Mouse (Mus musculus) cortical plate, adult 2 months (tissue): ENCODE results near the gene Methig1. TPM values are rescaled to one million over a fixed set of nuclear protein-coding genes. Genes with fewer than 3 reads are reported as not detected.
"Not testable (repeated sequence)": the region's sequence is repeated elsewhere in the genome, so short reads cannot be mapped to it uniquely, and the experiment has no call there.

Experiments used
- H3K27ac ChIP-seq: fragments of 200-500 bp; 2 replicates; pipeline ENCODE4 v1.5.1; 2012; ENCODE audit warnings: low read length, control low read depth, inconsistent platforms; ENCODE audit not compliant: insufficient read depth
- H3K4me1 ChIP-seq: fragments of 200-500 bp; 2 replicates; pipeline ENCODE4 v1.6.1; 2011; ENCODE audit warnings: low read length; ENCODE audit not compliant: control insufficient read depth, insufficient read depth
- H3K4me3 ChIP-seq: fragments of 200-500 bp; 2 replicates; pipeline ENCODE4 v1.5.1; 2011; ENCODE audit warnings: mild to moderate bottlenecking, low read length, control low read depth; ENCODE audit not compliant: insufficient read depth
- CTCF ChIP-seq: fragments of 200-500 bp; IDR thresholded peaks from 2 replicates; pipeline ENCODE4 v1.5.1; 2011; ENCODE audit warnings: mild to moderate bottlenecking, control low read depth, low read length; ENCODE audit not compliant: insufficient read depth; ENCODE audit errors: extremely low read depth
- POLR2A ChIP-seq: fragments of 200-500 bp; IDR thresholded peaks from 2 replicates; pipeline ENCODE4 v1.6.1; 2011; ENCODE audit warnings: mild to moderate bottlenecking, low read length, control low read depth; ENCODE audit not compliant: insufficient read depth; ENCODE audit errors: extremely low read depth
- polyA plus RNA-seq: library from polyadenylated mRNA; depleted of rRNA; stranded (reverse); fragments of >200 nt; gene quantifications from 2 replicates; pipeline ENCODE4 v1.2.3, GENCODE M21; 2012; rRNA removed

The Methig1 gene
- polyA plus RNA-seq: not detected in 2 replicates

- TF ChIP-seq POLR2A (no peak), CTCF (no peak)
- H3K4me1 ChIP-seq: no peaks in the 10 kb centered on the region
- H3K4me3 ChIP-seq: no peak within 1 kb of the TSS
- H3K27ac ChIP-seq: no peak within 1 kb of the TSS
Observed at GRCm38 (mm10) chr15:100352711-100353250, at the start of gene Methig1, which contains the start of gene Mettl7a2. Gene Methig1, plus strand, starts transcription at chr15:100353149. Gene Mettl7a2, plus strand, starts transcription at chr15:100353200.

- H3K27ac ChIP-seq: peak overlapping the region; percentile 92
- no peak for TF ChIP-seq POLR2A
- TF ChIP-seq CTCF: no peak
- peaks cover 1% of the 10 kb centered on the region; the same call in 1 of the 2 replicates for H3K4me1 ChIP-seq
- H3K4me3 ChIP-seq: peak overlapping the region; percentile 63; the same call in 1 of the 2 replicates
Observed at GRCm38 (mm10) chr15:100303428-100304018, 49.4 kb upstream of the Methig1 start.

- TF ChIP-seq CTCF (no peak), POLR2A (peak; percentile 97)
- Histone ChIP-seq H3K27ac (peak within 1 kb of the TSS; percentile 92), H3K4me1 (peaks cover 1% of the 10 kb centered on the region; the same call in 1 of the 2 replicates), H3K4me3 (peak within 1 kb of the TSS; percentile 63)
Observed at GRCm38 (mm10) chr15:100304019-100304991, 48.6 kb upstream of the Methig1 start, which contains the start of gene Mettl7a1. Gene Mettl7a1, plus strand, starts transcription at chr15:100304140.

- Histone ChIP-seq H3K4me1 (peaks cover 1% of the 10 kb centered on the region; the same call in 1 of the 2 replicates), H3K27ac (no peak overlapping the region), H3K4me3 (no peak overlapping the region; the same call in 1 of the 2 replicates)
- TF ChIP-seq CTCF: no peak
- no peak for TF ChIP-seq POLR2A
Observed at GRCm38 (mm10) chr15:100306201-100306600, 46.7 kb upstream of the Methig1 start.

- H3K27ac ChIP-seq, H3K4me1 ChIP-seq, H3K4me3 ChIP-seq: not testable (repeated sequence)
- peak; percentile 27; the same call in 1 of the 2 replicates for TF ChIP-seq CTCF
Observed at GRCm38 (mm10) chr15:100307438-100308096, 45.4 kb upstream of the Methig1 start.

- Histone ChIP-seq H3K27ac (peak overlapping the region; percentile 53; the same call in 1 of the 2 replicates), H3K4me1 (peaks cover 2% of the 10 kb centered on the region; the same call in 1 of the 2 replicates), H3K4me3 (no peak overlapping the region)
- TF ChIP-seq POLR2A (no peak), CTCF (no peak)
Observed at GRCm38 (mm10) chr15:100312346-100312745, 40.6 kb upstream of the Methig1 start.

- TF ChIP-seq POLR2A: no peak
- no peak for TF ChIP-seq CTCF
- Histone ChIP-seq H3K4me1 (peaks cover 2% of the 10 kb centered on the region; the same call in 1 of the 2 replicates), H3K27ac (no peak overlapping the region), H3K4me3 (no peak overlapping the region)
Observed at GRCm38 (mm10) chr15:100314448-100315145, 38.4 kb upstream of the Methig1 start.

GRCm38 (mm10) chr15:100318014-100318671 lies 34.8 kb upstream of the Methig1 start:
- H3K4me3 ChIP-seq, H3K27ac ChIP-seq: not testable (repeated sequence)

GRCm38 (mm10) chr15:100319884-100320283 lies 33.1 kb upstream of the Methig1 start:
- H3K4me1 ChIP-seq: no peaks in the 10 kb centered on the region
- TF ChIP-seq CTCF: no peak
- TF ChIP-seq POLR2A: no peak
- no peak overlapping the region for H3K27ac ChIP-seq
- no peak overlapping the region for H3K4me3 ChIP-seq

More at GRCm38 (mm10) chr15:100318014-100318671, 34.8 kb upstream of the Methig1 start:
- H3K4me1 ChIP-seq: not testable (repeated sequence)
